Mouse (Mus musculus) heart, postnatal 0 days (tissue): ENCODE measurements around the gene Gm17409.
A peak's percentile ranks its signal among the peaks of the same experiment; 100 is the strongest.

Experiments
- CTCF ChIP-seq: IDR thresholded peaks from 2 replicates; pipeline ENCODE4 v1.5.1; 2016; ENCODE audit warnings: antibody characterized with exemption, control low read depth, low read depth
- EP300 ChIP-seq: IDR thresholded peaks from 2 replicates; pipeline ENCODE4 v1.6.1; 2016; ENCODE audit warnings: antibody characterized with exemption, low read depth

DNA sequence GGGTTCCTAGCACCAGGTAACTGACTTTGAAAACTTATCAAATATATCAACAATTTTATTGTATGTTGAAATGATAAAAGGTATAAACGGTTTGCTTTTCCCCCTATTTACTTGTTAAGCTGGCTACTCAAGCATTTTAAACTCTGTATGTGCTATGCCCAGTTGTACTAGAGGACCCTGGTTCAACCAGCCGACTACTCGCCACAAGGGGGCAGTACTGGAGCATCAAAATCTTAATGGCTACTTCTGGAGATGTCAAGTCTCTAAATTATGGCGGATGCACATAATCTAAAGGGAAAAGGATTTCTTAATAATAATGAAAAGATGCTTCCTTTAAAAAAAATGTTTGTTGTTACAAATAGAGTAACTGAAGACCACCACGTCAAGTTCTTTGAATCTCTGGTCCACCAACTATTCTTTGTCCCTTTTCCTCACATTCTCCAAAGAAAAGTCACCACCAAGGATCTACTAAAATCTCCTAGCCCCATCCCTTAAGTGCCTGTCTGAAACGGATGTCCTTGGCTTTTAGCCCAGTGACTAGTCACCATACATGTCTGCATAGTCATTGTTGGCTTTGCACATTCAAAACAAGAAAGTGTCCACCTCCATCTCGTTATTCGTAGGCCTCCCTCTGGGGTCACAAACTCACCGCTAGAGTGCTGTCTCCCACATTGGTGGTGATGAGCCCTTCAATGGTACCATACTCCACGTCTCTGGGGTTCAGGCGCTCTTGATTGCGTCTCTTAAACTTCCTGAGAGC, 7.2 kb downstream of the Gm17409 start:
- TF ChIP-seq CTCF (peak; percentile 78), EP300 (no peak)
